31 mouse cellular contexts compared by ENCODE assay signal in the genomic region with DNA sequence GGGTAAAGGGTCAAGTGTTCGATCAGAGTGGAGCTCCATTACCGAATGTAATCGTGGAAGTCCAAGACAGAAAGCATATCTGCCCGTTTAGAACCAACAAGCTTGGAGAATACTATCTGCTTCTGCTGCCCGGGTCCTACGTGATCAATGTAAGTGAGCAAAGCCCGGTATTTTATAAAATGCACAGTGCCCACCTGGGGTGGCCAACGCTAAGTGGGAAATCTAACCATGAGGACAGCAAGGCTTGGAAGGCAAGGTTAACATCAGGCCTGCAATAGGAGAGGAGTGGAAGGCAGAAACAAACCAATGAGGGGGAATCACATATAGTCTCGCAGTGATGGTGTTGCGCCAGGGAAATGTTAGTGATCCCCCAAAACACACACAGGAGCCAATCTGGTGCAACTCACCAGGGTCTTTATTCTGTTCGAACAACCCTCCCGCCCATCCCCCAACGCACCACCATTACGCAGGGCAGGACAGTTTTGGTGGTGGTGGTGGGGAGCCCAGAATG.
"Had no signal": no experiment of that assay in that cellular context is flagged by ENCODE, and none has a peak within 500 bp of the region (broad histone marks: within the 10 kb centered on the region; RNA-seq: fewer than 3 reads in every experiment).

No protein-coding gene starts in this region.

- H3K27me3 ChIP-seq: limb, embryonic 12.5 days; limb, embryonic 13.5 days; limb, embryonic 15.5 days; liver, embryonic 13.5 days; lung, embryonic 15.5 days; midbrain, embryonic 15.5 days had no signal

- H3K9ac ChIP-seq: limb, embryonic 12.5 days; limb, embryonic 13.5 days; limb, embryonic 15.5 days; liver, embryonic 12.5 days; liver, embryonic 13.5 days; liver, embryonic 14.5 days; liver, embryonic 15.5 days; liver, postnatal 0 days; lung, embryonic 14.5 days; lung, embryonic 15.5 days; midbrain, embryonic 12.5 days; midbrain, embryonic 13.5 days; midbrain, embryonic 15.5 days had no signal

- H3K27ac ChIP-seq: limb, embryonic 10.5 days; limb, embryonic 12.5 days; limb, embryonic 13.5 days; limb, embryonic 15.5 days; liver, embryonic 12.5 days; liver, embryonic 13.5 days; liver, embryonic 14.5 days; liver, embryonic 15.5 days; lung, embryonic 15.5 days; macrophage; midbrain, embryonic 10.5 days; midbrain, embryonic 12.5 days; midbrain, embryonic 13.5 days; midbrain, embryonic 15.5 days had no signal

- H3K36me3 ChIP-seq: limb, embryonic 13.5 days; liver, embryonic 13.5 days; midbrain, embryonic 10.5 days; midbrain, embryonic 12.5 days; midbrain, embryonic 15.5 days had no signal

- H3K4me1 ChIP-seq: midbrain, embryonic 13.5 days had no signal

- H3K9me3 ChIP-seq: limb, embryonic 10.5 days; limb, embryonic 12.5 days; limb, embryonic 13.5 days; limb, embryonic 15.5 days; liver, embryonic 12.5 days; liver, embryonic 13.5 days; liver, embryonic 15.5 days; lung, embryonic 15.5 days; megakaryocyte, embryonic 14.5 days; midbrain, embryonic 10.5 days; midbrain, embryonic 12.5 days; midbrain, embryonic 13.5 days; midbrain, embryonic 15.5 days had no signal

- H3K4me2 ChIP-seq: limb, embryonic 12.5 days; limb, embryonic 13.5 days; limb, embryonic 15.5 days; liver, embryonic 11.5 days; liver, embryonic 12.5 days; liver, embryonic 13.5 days; liver, embryonic 15.5 days; lung, embryonic 14.5 days; lung, embryonic 15.5 days; midbrain, embryonic 11.5 days; midbrain, embryonic 12.5 days; midbrain, embryonic 13.5 days; midbrain, embryonic 15.5 days had no signal

- DNase-seq: left cerebral cortex, postnatal 4 days; liver; liver, embryonic 13.5 days; liver, postnatal 0 days; lung, adult 18-20 months; lung, adult 2 months; lung, embryonic 14.5 days; lung, postnatal 10 days; lung, postnatal 14 days; lung, postnatal 36 days; lung, postnatal 4 days; midbrain, embryonic 14.5 days had no signal

- H3K4me3 ChIP-seq: limb, embryonic 10.5 days; limb, embryonic 12.5 days; limb, embryonic 13.5 days; limb, embryonic 15.5 days; liver, embryonic 12.5 days; liver, embryonic 13.5 days; liver, embryonic 15.5 days; lung, embryonic 15.5 days; megakaryocyte, embryonic 14.5 days; midbrain, embryonic 10.5 days; midbrain, embryonic 12.5 days; midbrain, embryonic 13.5 days; midbrain, embryonic 15.5 days; myocyte had no signal

- ATAC-seq: liver, embryonic 12.5 days; liver, postnatal 0 days; lung, postnatal 0 days; midbrain, embryonic 13.5 days; midbrain, embryonic 15.5 days; midbrain, embryonic 16.5 days had no signal
